Mouse (Mus musculus) liver, postnatal 0 days (tissue): Measurements from ENCODE around the gene Muc5ac.

Source experiments
- CTCF ChIP-seq: sonication (generic); IDR thresholded peaks from 2 replicates; pipeline ENCODE4 v1.5.1; 2016; ENCODE audit warnings: antibody characterized with exemption, low read depth
- EP300 ChIP-seq: IDR thresholded peaks from 2 replicates; pipeline ENCODE4 v1.6.1; 2016; ENCODE audit warnings: antibody characterized with exemption, low read depth, mild to moderate bottlenecking

DNA sequence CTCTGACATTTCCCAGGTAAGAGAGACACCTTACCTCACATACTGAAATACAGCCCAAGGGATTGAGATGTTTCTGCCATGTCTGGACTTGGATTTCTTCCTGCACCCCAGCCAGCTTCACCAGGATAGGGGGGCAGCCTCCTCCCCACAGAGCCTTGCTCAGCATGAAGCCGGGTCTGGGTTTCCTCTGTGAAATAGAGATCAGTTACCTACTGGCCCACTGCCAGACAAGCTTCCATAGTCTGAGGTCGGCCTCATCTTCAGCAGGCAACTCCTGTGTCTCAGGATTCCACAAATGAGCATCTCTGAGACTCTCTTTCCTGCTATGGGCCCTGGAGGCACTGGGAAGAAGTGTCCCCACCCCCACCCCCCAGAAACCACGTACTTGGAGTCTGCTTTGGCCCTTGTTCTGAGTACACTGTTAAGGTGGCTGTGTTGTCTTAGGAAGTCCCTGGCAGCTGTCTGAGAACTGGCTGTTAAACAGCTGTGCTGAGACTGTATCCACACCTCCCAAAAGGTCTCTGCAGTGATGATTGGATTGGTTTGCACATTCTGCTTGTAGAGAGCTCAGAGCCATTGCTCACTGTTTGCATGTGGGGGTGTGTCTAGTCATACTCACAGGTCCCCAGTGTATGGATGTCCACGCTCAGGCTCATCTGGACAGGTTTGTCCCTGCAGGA lies 34.0 kb downstream of the Muc5ac start:
- no peak for TF ChIP-seq CTCF
- TF ChIP-seq EP300: no peak
